Mouse (Mus musculus) neural tube, embryonic 15.5 days (tissue): ENCODE data around the gene Oscp1. TPM values are rescaled to one million over a fixed set of nuclear protein-coding genes. Genes with fewer than 3 reads are reported as not detected.

Source experiments
- ATAC-seq: fragments of 200-750 bp; cut with Nextera tagmentation; 2 replicates; pipeline ENCODE4 v1.8.0; 2017; ENCODE audit warnings: mild to moderate bottlenecking, moderate TSS enrichment, moderate library complexity; ENCODE audit not compliant: low FRiP score
- H3K27ac ChIP-seq: fragments of 300-500 bp; sonication (generic); replicated peaks from 2 replicates; pipeline ENCODE4 v1.5.1; 2015; ENCODE audit warnings: mild to moderate bottlenecking, inconsistent platforms
- H3K27me3 ChIP-seq: fragments of 300-500 bp; sonication (generic); replicated peaks from 2 replicates; pipeline ENCODE4 v1.6.1; 2015; ENCODE audit warnings: inconsistent platforms
- H3K36me3 ChIP-seq: fragments of 300-500 bp; sonication (generic); 2 replicates; pipeline ENCODE4 v1.6.1; 2015; ENCODE audit warnings: inconsistent platforms
- H3K4me1 ChIP-seq: fragments of 300-500 bp; sonication (generic); 2 replicates; pipeline ENCODE4 v1.6.1; 2015; ENCODE audit warnings: inconsistent platforms
- H3K4me2 ChIP-seq: fragments of 300-500 bp; sonication (generic); 2 replicates; pipeline ENCODE4 v1.6.1; 2015; ENCODE audit warnings: inconsistent platforms, mild to moderate bottlenecking, moderate library complexity
- H3K4me3 ChIP-seq: fragments of 300-500 bp; sonication (generic); replicated peaks from 2 replicates; pipeline ENCODE4 v1.5.1; 2015; ENCODE audit warnings: mild to moderate bottlenecking, inconsistent platforms
- H3K9ac ChIP-seq: fragments of 300-500 bp; sonication (generic); replicated peaks from 2 replicates; pipeline ENCODE4 v1.6.1; 2015; ENCODE audit warnings: mild to moderate bottlenecking, inconsistent platforms
- H3K9me3 ChIP-seq: fragments of 300-500 bp; sonication (generic); replicated peaks from 2 replicates; pipeline ENCODE4 v1.6.1; 2016; ENCODE audit warnings: inconsistent platforms
- WGBS: fragments of 180-500 bp; shearing (Covaris S2); methylation state at CpG from one replicate; pipeline ENCODE4 v1.1.7; 2015; ENCODE audit warnings: mixed read lengths; 5-methylcytosine and 5-hydroxymethylcytosine counted together
- polyA plus RNA-seq: library from polyadenylated mRNA; unstranded; fragments of >200 nt; fragmentation: Nextera tagmentation; extraction: Ambion mirVana; gene quantifications from 2 replicates; pipeline ENCODE4 v1.2.1, GENCODE M21; 2015

Oscp1 gene
- polyA plus RNA-seq, 1 experiment from 2014 or later = 38.3 TPM

DNA sequence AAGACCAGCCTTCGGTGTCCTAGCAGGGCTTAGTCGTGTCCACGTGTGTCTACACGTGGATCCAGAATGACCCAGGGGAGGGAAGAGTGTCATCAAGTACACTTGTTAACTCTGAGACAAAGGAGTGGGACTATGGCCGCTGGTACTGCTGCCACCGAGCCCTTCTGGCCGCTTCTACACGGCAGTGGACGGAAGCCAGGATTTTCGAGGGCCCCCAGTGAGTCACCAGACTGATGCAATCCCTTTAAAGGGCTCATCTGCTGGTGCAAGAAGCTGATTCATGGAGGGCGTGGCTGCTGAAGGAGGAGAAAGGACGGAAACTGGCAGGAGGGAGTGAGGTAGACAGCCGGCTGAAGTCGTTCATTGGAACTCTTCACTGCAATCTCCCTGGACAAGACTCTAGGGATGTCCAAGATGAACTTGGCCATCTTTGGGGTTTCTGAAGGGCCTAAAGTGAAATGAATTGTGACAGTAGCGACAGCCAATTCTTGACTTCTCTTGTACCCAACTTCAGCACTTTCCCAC is 44.8 kb downstream of the Oscp1 start:
- H3K4me3 ChIP-seq = peak overlapping the region; percentile 81
- no peaks in the 10 kb centered on the region for H3K36me3 ChIP-seq
- peak overlapping the region; percentile 96 for H3K4me2 ChIP-seq
- H3K27ac ChIP-seq = peak overlapping the region; percentile 89
- peaks cover 56% of the 10 kb centered on the region for H3K4me1 ChIP-seq
- H3K27me3 ChIP-seq = no peaks in the 10 kb centered on the region
- ATAC-seq = peak; percentile 48
- under 1% methylated on average over 15 of the region's 15 CpGs for WGBS
- no peaks in the 10 kb centered on the region for H3K9me3 ChIP-seq
- H3K9ac ChIP-seq = peak overlapping the region; percentile 40

GRCm38 (mm10) chr4:126103590-126104068 is 45.3 kb downstream of the Oscp1 start, which contains the start of gene Stk40:
TSS of gene Stk40 (plus strand) at chr4:126103957.
- Histone ChIP-seq H3K4me2 (peak within 1 kb of the TSS; percentile 96), H3K27me3 (no peaks in the 10 kb centered on the region), H3K9me3 (no peaks in the 10 kb centered on the region), H3K4me3 (peak within 1 kb of the TSS; percentile 81), H3K9ac (peak within 1 kb of the TSS; percentile 82), H3K36me3 (no peaks in the 10 kb centered on the region), H3K4me1 (peaks cover 58% of the 10 kb centered on the region), H3K27ac (peak within 1 kb of the TSS; percentile 89)
- ATAC-seq = peak; percentile 97
- 0% methylated on average over 30 of the region's 34 CpGs for WGBS

DNA sequence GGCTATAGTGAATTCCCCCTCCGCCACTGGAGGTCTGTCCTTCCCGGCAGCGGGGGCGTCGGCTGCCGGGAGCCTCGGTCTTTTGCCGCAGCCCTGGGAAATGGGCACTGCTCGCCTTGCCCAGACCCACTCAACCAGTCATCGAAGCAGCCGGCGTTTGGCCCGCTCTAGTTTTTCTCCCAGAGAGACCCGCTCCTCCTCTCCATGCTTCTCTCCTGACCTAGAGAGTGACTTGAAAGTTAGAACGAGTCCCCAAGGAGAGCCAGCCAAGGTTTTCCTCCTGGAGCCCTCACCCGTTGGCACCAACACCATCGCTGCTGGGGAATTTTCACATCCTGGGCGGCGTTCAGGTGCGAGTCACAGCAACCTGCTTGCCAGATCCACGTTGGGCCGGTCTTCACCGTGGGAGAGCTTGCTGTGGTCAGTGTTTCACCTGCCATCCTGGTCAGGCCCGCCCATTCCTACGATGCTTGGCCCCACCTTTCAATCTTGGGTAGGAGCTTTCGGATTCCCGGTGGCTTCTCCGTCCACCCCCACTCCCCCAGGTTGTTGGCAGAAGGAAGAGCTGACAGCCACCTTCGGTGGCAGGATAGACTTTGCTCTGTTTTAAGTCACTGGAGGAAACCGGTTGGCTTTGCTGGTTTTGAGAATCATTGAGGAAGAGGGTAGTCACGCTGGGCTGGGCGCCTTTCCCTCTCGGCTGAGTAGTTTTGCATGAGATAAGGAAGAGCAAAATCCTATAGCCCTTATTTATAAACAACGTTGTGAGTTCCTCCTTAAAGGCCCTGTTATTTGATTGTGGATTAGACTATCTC is 46.1 kb downstream of the Oscp1 start:
- no peaks in the 10 kb centered on the region for H3K27me3 ChIP-seq
- H3K9me3 ChIP-seq = no peaks in the 10 kb centered on the region
- peak overlapping the region; percentile 81 for H3K4me3 ChIP-seq
- ATAC-seq = peak; percentile 27
- 3% methylated on average over 34 of the region's 34 CpGs for WGBS
- peak overlapping the region; percentile 82 for H3K9ac ChIP-seq
- no peaks in the 10 kb centered on the region for H3K36me3 ChIP-seq
- peaks cover 66% of the 10 kb centered on the region for H3K4me1 ChIP-seq
- peak overlapping the region; percentile 96 for H3K4me2 ChIP-seq
- H3K27ac ChIP-seq = peak overlapping the region; percentile 83

GRCm38 (mm10) chr4:126105131-126105783 is 46.9 kb downstream of the Oscp1 start:
- peaks cover 74% of the 10 kb centered on the region for H3K4me1 ChIP-seq
- no peak overlapping the region for H3K27ac ChIP-seq
- ATAC-seq = no peak
- peak overlapping the region; percentile 96 for H3K4me2 ChIP-seq
- no peaks in the 10 kb centered on the region for H3K36me3 ChIP-seq
- no peaks in the 10 kb centered on the region for H3K9me3 ChIP-seq
- peak overlapping the region; percentile 82; the same call in 1 of the 2 replicates for H3K9ac ChIP-seq
- peak overlapping the region; percentile 81 for H3K4me3 ChIP-seq
- 51% methylated on average over 7 of the region's 7 CpGs for WGBS
- H3K27me3 ChIP-seq = no peaks in the 10 kb centered on the region

DNA sequence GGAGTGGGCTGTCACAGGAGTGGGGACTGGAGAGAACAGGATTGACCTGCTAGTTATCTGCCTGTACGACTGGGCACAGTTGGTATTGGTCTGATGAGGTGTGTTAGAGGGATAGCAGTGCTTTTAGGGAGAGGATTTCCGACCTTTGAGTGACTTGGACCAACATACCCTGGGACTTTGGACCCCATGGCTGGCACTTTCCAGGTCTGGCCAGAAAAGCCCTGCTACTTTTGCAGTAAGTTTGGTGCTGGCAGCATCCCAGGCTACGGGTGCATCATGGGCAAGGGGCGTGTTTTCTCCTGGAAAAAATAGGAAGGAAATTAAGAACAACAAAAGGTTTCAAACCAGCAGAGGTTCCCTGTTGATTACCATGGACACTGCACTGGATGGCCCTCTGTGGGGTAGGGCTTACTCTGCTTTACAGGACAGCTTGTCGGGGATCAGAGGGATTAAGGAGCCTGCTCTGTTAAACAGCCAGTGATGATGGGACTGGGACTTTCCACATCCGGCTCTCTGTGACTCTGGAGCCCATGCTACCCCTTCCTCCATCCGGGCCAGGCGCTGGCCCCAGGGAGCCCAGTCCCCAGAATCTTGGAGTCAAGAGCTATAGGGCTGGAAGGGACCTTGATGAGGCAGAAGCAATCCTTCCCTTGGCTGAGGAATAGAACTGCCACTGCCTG is 49.8 kb downstream of the Oscp1 start:
- WGBS = 61% methylated on average over 8 of the region's 8 CpGs
- Histone ChIP-seq H3K9me3 (no peaks in the 10 kb centered on the region), H3K4me1 (peaks cover 82% of the 10 kb centered on the region), H3K27me3 (no peaks in the 10 kb centered on the region), H3K27ac (peak overlapping the region; percentile 60), H3K4me2 (no peak overlapping the region), H3K4me3 (no peak overlapping the region), H3K9ac (no peak overlapping the region), H3K36me3 (no peaks in the 10 kb centered on the region)
- no peak for ATAC-seq

DNA sequence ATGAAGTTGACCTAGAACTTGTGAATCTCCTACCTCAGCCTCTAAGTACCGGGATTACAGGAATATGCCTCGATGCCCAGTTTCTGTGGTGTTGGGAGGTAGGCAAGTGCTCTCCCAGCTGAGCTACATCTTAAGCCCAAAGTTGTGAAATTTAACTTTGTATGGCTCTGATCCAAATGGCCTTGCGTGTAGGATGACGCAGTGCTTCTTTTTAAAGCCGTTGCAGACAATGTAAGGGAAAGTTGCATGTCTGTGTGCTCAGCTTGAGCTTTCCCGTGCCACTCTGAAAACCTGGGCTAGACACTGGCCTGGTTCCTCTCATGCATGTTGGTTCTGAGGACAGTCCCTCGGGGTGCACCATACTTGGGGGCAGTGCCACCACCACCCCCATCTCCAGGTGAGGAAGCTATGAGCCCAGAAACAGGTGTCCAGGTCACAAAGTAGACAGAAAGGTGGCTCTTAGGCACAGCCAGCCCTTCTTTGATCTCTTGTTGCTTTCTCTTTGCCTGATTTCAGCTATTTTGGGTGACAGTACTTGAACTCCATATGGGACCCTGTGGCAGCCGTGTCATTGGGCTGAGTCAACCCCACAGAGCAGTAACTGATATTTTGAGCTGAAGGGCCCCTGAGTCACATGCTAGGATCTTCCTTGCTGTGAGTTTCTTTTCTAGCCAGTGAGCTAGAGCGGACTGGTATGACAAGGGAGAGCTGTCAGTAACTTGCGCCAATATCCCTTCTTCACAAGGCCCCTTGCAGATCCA is 51.4 kb downstream of the Oscp1 start:
- H3K4me3 ChIP-seq = no peak overlapping the region
- no peaks in the 10 kb centered on the region for H3K27me3 ChIP-seq
- peaks cover 79% of the 10 kb centered on the region for H3K4me1 ChIP-seq
- no peaks in the 10 kb centered on the region for H3K36me3 ChIP-seq
- peak overlapping the region; percentile 36 for H3K4me2 ChIP-seq
- peak overlapping the region; percentile 82 for H3K27ac ChIP-seq
- H3K9ac ChIP-seq = no peak overlapping the region
- H3K9me3 ChIP-seq = no peaks in the 10 kb centered on the region
- WGBS = 74% methylated on average over 10 of the region's 10 CpGs
- ATAC-seq = no peak

DNA sequence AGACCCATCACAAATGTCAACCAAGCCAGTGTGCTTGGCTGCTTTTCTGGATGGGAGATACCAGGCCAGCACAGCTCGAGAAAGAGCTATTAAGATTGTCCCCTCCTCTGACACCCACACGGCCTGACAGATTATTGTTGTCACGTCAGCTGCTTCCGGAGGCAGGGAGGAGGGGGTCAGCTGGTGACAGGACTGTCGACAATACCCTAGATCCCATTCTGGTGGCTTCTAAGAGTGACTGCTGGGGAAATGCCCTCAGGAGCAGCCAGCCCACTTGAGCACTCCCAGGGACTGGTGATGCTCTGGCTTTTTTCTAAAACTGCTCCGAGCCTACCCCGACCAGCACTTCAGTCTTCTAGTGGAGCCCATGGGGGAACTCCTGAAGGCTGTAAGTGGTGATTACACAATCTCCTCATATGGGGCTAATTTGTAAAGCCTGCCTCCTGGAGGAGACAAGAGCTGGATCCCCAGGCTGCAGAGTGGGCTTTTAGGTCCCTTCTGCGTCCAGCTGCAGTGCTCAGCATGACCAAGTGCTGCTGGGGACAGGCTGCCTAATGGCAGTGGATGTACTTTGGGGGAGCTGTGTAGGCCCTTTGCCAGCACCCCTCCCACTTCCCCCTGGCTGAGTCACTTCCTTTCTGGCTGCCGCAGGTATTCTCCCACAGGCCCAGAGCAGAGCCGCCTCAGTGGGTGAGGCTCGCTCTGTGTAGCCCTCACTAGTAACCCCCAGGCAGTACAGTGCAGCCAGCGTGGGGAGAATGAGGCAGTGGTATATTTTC is 52.2 kb downstream of the Oscp1 start:
- Histone ChIP-seq H3K9ac (peak overlapping the region; percentile 17; the same call in 1 of the 2 replicates), H3K4me1 (peaks cover 75% of the 10 kb centered on the region), H3K9me3 (no peaks in the 10 kb centered on the region), H3K27ac (peak overlapping the region; percentile 82), H3K4me3 (no peak overlapping the region), H3K36me3 (no peaks in the 10 kb centered on the region), H3K4me2 (peak overlapping the region; percentile 36), H3K27me3 (no peaks in the 10 kb centered on the region)
- WGBS = 5% methylated on average over 12 of the region's 12 CpGs
- ATAC-seq = peak; percentile 42

DNA sequence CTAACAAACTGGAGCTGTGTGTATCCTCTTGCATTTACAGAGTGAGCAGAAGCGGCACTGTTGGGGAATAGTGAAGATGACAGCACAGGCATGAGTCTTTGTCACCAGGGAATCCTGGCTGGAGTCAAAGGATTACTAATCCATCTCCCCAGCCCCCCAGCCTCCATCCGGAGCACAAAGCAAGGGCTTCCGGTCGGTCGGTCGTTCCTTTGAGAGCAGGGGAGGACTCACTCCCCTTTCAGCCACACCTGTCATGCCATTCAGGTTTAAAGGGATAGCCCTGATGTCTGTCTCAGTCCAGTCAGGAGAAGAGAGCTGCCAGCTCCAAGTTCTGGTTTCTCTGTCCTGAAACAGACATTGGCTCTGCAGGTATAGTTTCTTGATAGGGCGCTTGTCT is 52.8 kb downstream of the Oscp1 start:
- H3K4me2 ChIP-seq = peak overlapping the region; percentile 36
- H3K9ac ChIP-seq = peak overlapping the region; percentile 7; the same call in 1 of the 2 replicates
- no peak overlapping the region for H3K4me3 ChIP-seq
- 19% methylated on average over 7 of the region's 7 CpGs for WGBS
- H3K27me3 ChIP-seq = no peaks in the 10 kb centered on the region
- H3K36me3 ChIP-seq = no peaks in the 10 kb centered on the region
- H3K27ac ChIP-seq = peak overlapping the region; percentile 82
- ATAC-seq = no peak
- H3K4me1 ChIP-seq = peaks cover 73% of the 10 kb centered on the region
- no peaks in the 10 kb centered on the region for H3K9me3 ChIP-seq

GRCm38 (mm10) chr4:126113243-126113642 is 54.9 kb downstream of the Oscp1 start:
- Histone ChIP-seq H3K36me3 (no peaks in the 10 kb centered on the region), H3K4me2 (no peak overlapping the region), H3K4me3 (no peak overlapping the region), H3K27me3 (no peaks in the 10 kb centered on the region), H3K4me1 (peaks cover 62% of the 10 kb centered on the region), H3K9me3 (no peaks in the 10 kb centered on the region), H3K27ac (no peak overlapping the region), H3K9ac (no peak overlapping the region)
- no peak for ATAC-seq
- WGBS = 60% methylated on average over 4 of the region's 4 CpGs

DNA sequence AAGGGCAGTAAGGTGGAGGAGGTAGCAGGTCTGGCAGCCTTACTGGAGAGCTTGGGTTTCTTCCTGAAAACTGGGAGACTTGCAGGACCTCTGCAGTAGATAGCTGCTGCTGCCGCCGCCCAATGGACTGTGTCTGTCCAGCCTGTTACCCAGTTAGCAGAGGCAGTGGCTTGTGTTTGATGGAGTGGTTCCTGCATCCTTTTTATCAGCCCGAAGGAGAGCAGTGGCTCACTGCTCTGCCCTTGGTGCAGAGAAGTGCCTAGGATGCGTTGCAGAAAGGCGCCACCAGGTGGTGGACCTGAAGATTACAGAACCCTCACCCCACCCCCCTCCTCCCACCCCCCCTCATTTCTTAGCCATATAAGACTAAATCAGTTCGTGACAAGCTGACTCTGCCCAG is 55.6 kb downstream of the Oscp1 start:
- H3K4me1 ChIP-seq = peaks cover 62% of the 10 kb centered on the region

More for the DNA sequence above, 55.6 kb downstream of the Oscp1 start:
- Histone ChIP-seq H3K4me3 (no peak overlapping the region), H3K9me3 (no peaks in the 10 kb centered on the region), H3K27me3 (no peaks in the 10 kb centered on the region), H3K27ac (no peak overlapping the region), H3K4me2 (no peak overlapping the region), H3K9ac (no peak overlapping the region), H3K36me3 (no peaks in the 10 kb centered on the region)
- ATAC-seq = no peak
- 14% methylated on average over 6 of the region's 6 CpGs for WGBS
